In genomic region chr19:14502234-14502633, GRCm38 (mm10) we compare ENCODE assay signal across 18 mouse cellular contexts.
DNase-seq lines count a peak whose midpoint lies in the region; ATAC-seq and TF ChIP-seq lines count a peak whose summit lies in the region.
"Had no signal": no experiment of that assay in that cellular context is flagged by ENCODE, and none has a peak within 500 bp of the region (broad histone marks: within the 10 kb centered on the region; RNA-seq: fewer than 3 reads in every experiment).

No protein-coding gene starts in this region.

- no peak for TF ChIP-seq POLR2A in brain, embryonic 14.5 days (IDR thresholded peaks at IDR 0.05; ENCODE audit: borderline replicate concordance, extremely low read depth, insufficient read depth, insufficient read length, poor library complexity, severe bottlenecking)

- TF ChIP-seq EP300 in liver, postnatal 0 days (IDR thresholded peaks at IDR 0.05; ENCODE audit: low read depth), result no peak

- no peak overlapping the region for H3K9ac ChIP-seq in hindbrain, embryonic 12.5 days
- H3K9ac ChIP-seq in hindbrain, embryonic 14.5 days, result no peak overlapping the region
- no peak overlapping the region for H3K9ac ChIP-seq in liver, postnatal 0 days (replicated peaks)
- H3K9ac ChIP-seq: heart, embryonic 12.5 days; intestine, embryonic 15.5 days; neural tube, embryonic 15.5 days; stomach, embryonic 15.5 days had no signal

- H3K27me3 ChIP-seq in hindbrain, embryonic 12.5 days, result no peaks in the 10 kb centered on the region
- no peaks in the 10 kb centered on the region for H3K27me3 ChIP-seq in hindbrain, embryonic 14.5 days (ENCODE audit: control insufficient read depth, insufficient read depth, low read length)
- no peaks in the 10 kb centered on the region for H3K27me3 ChIP-seq in liver, postnatal 0 days (ENCODE audit: insufficient read depth, low read length)
- peaks cover 7% of the 10 kb centered on the region; the same call in 1 of the 2 replicates for H3K27me3 ChIP-seq in embryonic facial prominence, embryonic 10.5 days (replicated peaks; ENCODE audit: low read depth, poor library complexity, severe bottlenecking)
- H3K27me3 ChIP-seq: heart, embryonic 12.5 days; intestine, embryonic 15.5 days; neural tube, embryonic 15.5 days; stomach, embryonic 15.5 days had no signal

- peak; percentile 10; the same call in 1 of the 2 replicates for ATAC-seq in hindbrain, embryonic 12.5 days (ENCODE audit: low FRiP score)
- ATAC-seq in hindbrain, embryonic 14.5 days (ENCODE audit: low FRiP score), result no peak; the same call in 1 of the 2 replicates
- ATAC-seq in liver, postnatal 0 days, result no peak
- no peak for ATAC-seq in erythroblast, adult 5-6 weeks (replicated peaks; ENCODE audit: low FRiP score, poor library complexity, severe bottlenecking)
- ATAC-seq: CD4-positive, CD25-positive, alpha-beta regulatory T cell, adult 4 months; intestine, embryonic 15.5 days had no signal

- no peak for DNase-seq in hindbrain, embryonic 14.5 days (ENCODE audit: low spot score)
- DNase-seq in liver, postnatal 0 days, result no peak
- no peak for DNase-seq in liver
- DNase-seq in brain, embryonic 14.5 days (ENCODE audit: low read depth), result peak; percentile 78
- DNase-seq in embryonic facial prominence, embryonic 10.5 days (ENCODE audit: low spot score), result peak; percentile 30
- DNase-seq: adrenal gland, adult 8-10 months; cerebellum, adult 18-20 months; heart, postnatal 36 days; thymus, postnatal 14 days had no signal

- 12% methylated on average over 7 of the region's 7 CpGs for WGBS in hindbrain, embryonic 12.5 days
- WGBS in hindbrain, embryonic 14.5 days, result 9% methylated on average over 7 of the region's 7 CpGs
- 57% methylated on average over 7 of the region's 7 CpGs for WGBS in liver, postnatal 0 days (ENCODE audit: insufficient replicate concordance)
- WGBS in embryonic facial prominence, embryonic 10.5 days, result 25% methylated on average over 7 of the region's 7 CpGs

- no peaks in the 10 kb centered on the region for H3K36me3 ChIP-seq in hindbrain, embryonic 12.5 days
- no peaks in the 10 kb centered on the region for H3K36me3 ChIP-seq in hindbrain, embryonic 14.5 days (replicated peaks; ENCODE audit: control insufficient read depth, insufficient read depth)
- H3K36me3 ChIP-seq in liver, postnatal 0 days (replicated peaks; ENCODE audit: insufficient read depth, low read length), result no peaks in the 10 kb centered on the region
- no peaks in the 10 kb centered on the region; the same call in 1 of the 2 replicates for H3K36me3 ChIP-seq in embryonic facial prominence, embryonic 10.5 days (replicated peaks)
- H3K36me3 ChIP-seq: heart, embryonic 12.5 days; intestine, embryonic 15.5 days; neural tube, embryonic 15.5 days; stomach, embryonic 15.5 days had no signal

- no peak overlapping the region for H3K4me2 ChIP-seq in hindbrain, embryonic 12.5 days (replicated peaks)
- no peak overlapping the region for H3K4me2 ChIP-seq in hindbrain, embryonic 14.5 days (replicated peaks)
- peak overlapping the region; percentile 26; the same call in 1 of the 2 replicates for H3K4me2 ChIP-seq in liver, postnatal 0 days (ENCODE audit: low read depth, low read length)
- H3K4me2 ChIP-seq: heart, embryonic 12.5 days; intestine, embryonic 15.5 days; neural tube, embryonic 15.5 days; stomach, embryonic 15.5 days had no signal

- TF ChIP-seq CTCF in liver, postnatal 0 days (IDR thresholded peaks at IDR 0.05; ENCODE audit: low read depth), result no peak
- no peak for TF ChIP-seq CTCF in brain, embryonic 14.5 days (IDR thresholded peaks at IDR 0.05; ENCODE audit: borderline replicate concordance, extremely low read depth, insufficient read depth, insufficient read length)

- no peak overlapping the region for H3K4me3 ChIP-seq in hindbrain, embryonic 12.5 days
- no peak overlapping the region for H3K4me3 ChIP-seq in hindbrain, embryonic 14.5 days (replicated peaks; ENCODE audit: low read length)
- H3K4me3 ChIP-seq in liver, postnatal 0 days (ENCODE audit: low read depth, low read length), result no peak overlapping the region
- H3K4me3 ChIP-seq in embryonic facial prominence, embryonic 10.5 days, result no peak overlapping the region
- H3K4me3 ChIP-seq: erythroblast, embryonic 14.5 days; heart, embryonic 12.5 days; intestine, embryonic 15.5 days; neural tube, embryonic 15.5 days; stomach, embryonic 15.5 days had no signal

- H3K27ac ChIP-seq in hindbrain, embryonic 12.5 days, result no peak overlapping the region
- no peak overlapping the region for H3K27ac ChIP-seq in hindbrain, embryonic 14.5 days
- H3K27ac ChIP-seq in liver, postnatal 0 days (ENCODE audit: low read depth), result no peak overlapping the region
- H3K27ac ChIP-seq in embryonic facial prominence, embryonic 10.5 days (replicated peaks), result no peak overlapping the region
- H3K27ac ChIP-seq: intestine, embryonic 15.5 days; macrophage; neural tube, embryonic 15.5 days; stomach, embryonic 15.5 days had no signal

- H3K4me1 ChIP-seq in hindbrain, embryonic 12.5 days, result peaks cover 37% of the 10 kb centered on the region
- H3K4me1 ChIP-seq in hindbrain, embryonic 14.5 days (replicated peaks; ENCODE audit: control insufficient read depth, insufficient read depth, low read length), result peaks cover 38% of the 10 kb centered on the region
- H3K4me1 ChIP-seq in liver, postnatal 0 days (ENCODE audit: insufficient read depth), result 0 out of 2 replicates have a peak, but pooled peaks cover 3% of the 10 kb centered on the region
- H3K4me1 ChIP-seq in embryonic facial prominence, embryonic 10.5 days, result peaks cover 44% of the 10 kb centered on the region

- H3K9me3 ChIP-seq in hindbrain, embryonic 12.5 days (replicated peaks), result no peaks in the 10 kb centered on the region
- H3K9me3 ChIP-seq in hindbrain, embryonic 14.5 days (ENCODE audit: control insufficient read depth, low read length), result no peaks in the 10 kb centered on the region
- H3K9me3 ChIP-seq in liver, postnatal 0 days (ENCODE audit: low read length), result no peaks in the 10 kb centered on the region
- no peaks in the 10 kb centered on the region for H3K9me3 ChIP-seq in embryonic facial prominence, embryonic 10.5 days
- H3K9me3 ChIP-seq: heart, embryonic 12.5 days; intestine, embryonic 15.5 days; neural tube, embryonic 15.5 days; stomach, embryonic 15.5 days had no signal

Comparison
In these comparisons a context has a peak if more than half of its experiments do, and no peak if none do; other contexts are left out.
1. DNase-seq: peak in brain, embryonic 14.5 days (single experiment) and embryonic facial prominence, embryonic 10.5 days (single experiment); none in hindbrain, embryonic 14.5 days (single experiment), liver, postnatal 0 days (single experiment) and liver (single experiment).